Mouse (Mus musculus) myocyte (in vitro differentiated cells): Measurements from ENCODE around the gene Car8. TPM values are rescaled to one million over a fixed set of nuclear protein-coding genes. Genes with fewer than 3 reads are reported as not detected.
A peak's percentile ranks its signal among the peaks of the same experiment; 100 is the strongest.

ENCODE experiments used
- H3K27me3 ChIP-seq: one replicate; pipeline ENCODE4 v1.6.1; 2011; ENCODE audit not compliant: control insufficient read depth, insufficient read depth, insufficient read length
- H3K36me3 ChIP-seq: one replicate; pipeline ENCODE4 v1.6.1; 2011; ENCODE audit not compliant: control insufficient read depth, insufficient read depth
- H3K4me2 ChIP-seq: one replicate; pipeline ENCODE4 v1.6.1; 2011; ENCODE audit warnings: low read depth, control low read depth
- H3K4me3 ChIP-seq: one replicate; pipeline ENCODE4 v1.5.1; 2011; ENCODE audit warnings: mild to moderate bottlenecking, control low read depth, moderate library complexity
- H3K79me2 ChIP-seq: one replicate; pipeline ENCODE4 v1.6.1; 2011; ENCODE audit not compliant: control insufficient read depth, insufficient read depth
- H3ac ChIP-seq: one replicate; pipeline ENCODE4 v1.6.1; 2011; ENCODE audit not compliant: control insufficient read depth, insufficient read length
- CEBPB ChIP-seq: IDR thresholded peaks from 2 replicates; pipeline ENCODE4 v1.6.1; 2011; ENCODE audit warnings: mild to moderate bottlenecking, moderate library complexity; ENCODE audit not compliant: poor library complexity, insufficient read depth, severe bottlenecking
- E2F4 ChIP-seq: IDR thresholded peaks from one replicate; pipeline ENCODE4 v1.6.1; 2011; ENCODE audit warnings: mild to moderate bottlenecking, control low read depth, moderate library complexity; ENCODE audit not compliant: insufficient read depth
- MAX ChIP-seq: IDR thresholded peaks from one replicate; pipeline ENCODE4 v1.6.1; 2011; ENCODE audit warnings: low read depth, mild to moderate bottlenecking, control low read depth
- MYOD1 ChIP-seq, 3 experiments: IDR thresholded peaks; one replicate each; pipeline ENCODE4 v1.6.1; 2011; ENCODE audit warnings: control low read depth in 2 of 3, low read depth in 2 of 3, mild to moderate bottlenecking in 2 of 3, moderate library complexity in 1 of 3; ENCODE audit not compliant: insufficient read length in 2 of 3, control insufficient read depth in 1 of 3
- MYOG ChIP-seq, 3 experiments: IDR thresholded peaks; one replicate each; pipeline ENCODE4 v1.6.1; 2011; ENCODE audit warnings: control low read depth in 2 of 3, low read depth in 2 of 3, mild to moderate bottlenecking in 2 of 3; ENCODE audit not compliant: insufficient read length in 2 of 3, control insufficient read depth in 1 of 3, insufficient read depth in 1 of 3
- POLR2A ChIP-seq: IDR thresholded peaks from one replicate; pipeline ENCODE4 v1.6.1; 2011; ENCODE audit warnings: low read depth, mild to moderate bottlenecking, control low read depth, moderate library complexity; ENCODE audit not compliant: insufficient read length
- POLR2AphosphoS2 ChIP-seq: IDR thresholded peaks from one replicate; pipeline ENCODE4 v1.6.1; 2011; ENCODE audit warnings: low read depth, control low read depth; ENCODE audit not compliant: insufficient read length
- REST ChIP-seq: IDR thresholded peaks from one replicate; pipeline ENCODE4 v1.6.1; 2011; ENCODE audit warnings: mild to moderate bottlenecking, control low read depth, moderate library complexity; ENCODE audit not compliant: insufficient read depth, insufficient read length
- SRF ChIP-seq: IDR thresholded peaks from one replicate; pipeline ENCODE4 v1.6.1; 2011; ENCODE audit warnings: low read depth; ENCODE audit not compliant: control insufficient read depth, insufficient read length
- TCF12 ChIP-seq: IDR thresholded peaks from one replicate; pipeline ENCODE4 v1.6.1; 2011; ENCODE audit warnings: mild to moderate bottlenecking, control low read depth; ENCODE audit not compliant: poor library complexity, insufficient read depth, severe bottlenecking
- TCF3 ChIP-seq: IDR thresholded peaks from one replicate; pipeline ENCODE4 v1.6.1; 2011; ENCODE audit warnings: low read depth, control low read depth; ENCODE audit not compliant: insufficient read length
- USF1 ChIP-seq: IDR thresholded peaks from one replicate; pipeline ENCODE4 v1.6.1; 2011; ENCODE audit warnings: low read depth, mild to moderate bottlenecking, control low read depth, moderate library complexity
- polyA plus RNA-seq: library from polyadenylated mRNA; unstranded; fragments of >200 nt; fragmentation: generic; extraction: Trizol; gene quantifications from one replicate; pipeline ENCODE4 v1.2.1, GENCODE M21; 2012; ENCODE audit warnings: missing spikeins

Car8 gene
- polyA plus RNA-seq, 1 experiment, result 0.37 TPM

DNA sequence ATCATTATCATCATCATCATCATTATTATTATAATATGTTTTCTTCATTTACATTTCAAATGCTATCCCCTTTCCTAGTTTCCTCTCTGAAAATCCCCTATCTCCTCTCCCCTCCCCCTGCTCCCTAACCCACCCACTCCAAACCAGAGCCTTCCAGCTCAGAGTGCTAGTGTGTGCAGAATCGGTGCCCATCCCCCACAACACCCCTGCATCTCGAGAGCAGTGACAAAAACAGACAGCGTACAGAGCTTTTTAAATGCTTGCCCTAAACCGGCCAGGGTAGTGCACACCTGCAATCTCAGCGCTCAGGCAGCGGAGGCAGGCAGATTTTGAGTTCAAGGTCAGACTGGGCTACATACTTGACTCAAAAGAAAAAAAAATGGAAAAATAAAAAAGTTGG is 22.3 kb downstream of the Car8 start:
- H3K4me2 ChIP-seq, result no peak overlapping the region
- H3K79me2 ChIP-seq, result no peaks in the 10 kb centered on the region
- no peaks in the 10 kb centered on the region for H3K36me3 ChIP-seq
- TF ChIP-seq CEBPB, result no peak
- TF ChIP-seq SRF, result no peak
- no peak for TF ChIP-seq USF1
- TF ChIP-seq MAX, result no peak
- no peak for TF ChIP-seq E2F4
- no peak for TF ChIP-seq MYOG (IDR thresholded peaks at IDR 0.05; ENCODE audit: control insufficient read depth in 1 of 3, insufficient read depth in 1 of 3, insufficient read length in 2 of 3, low read depth in 2 of 3)
- no peak for TF ChIP-seq TCF12
- TF ChIP-seq POLR2A, result no peak
- no peak for TF ChIP-seq REST
- TF ChIP-seq TCF3, result no peak
- no peak for TF ChIP-seq POLR2AphosphoS2
- no peak for TF ChIP-seq MYOD1 (IDR thresholded peaks at IDR 0.05; ENCODE audit: control insufficient read depth in 1 of 3, insufficient read length in 2 of 3, low read depth in 2 of 3)
- no peak overlapping the region for H3K4me3 ChIP-seq
- no peaks in the 10 kb centered on the region for H3K27me3 ChIP-seq
- H3ac ChIP-seq, result no peak overlapping the region

DNA sequence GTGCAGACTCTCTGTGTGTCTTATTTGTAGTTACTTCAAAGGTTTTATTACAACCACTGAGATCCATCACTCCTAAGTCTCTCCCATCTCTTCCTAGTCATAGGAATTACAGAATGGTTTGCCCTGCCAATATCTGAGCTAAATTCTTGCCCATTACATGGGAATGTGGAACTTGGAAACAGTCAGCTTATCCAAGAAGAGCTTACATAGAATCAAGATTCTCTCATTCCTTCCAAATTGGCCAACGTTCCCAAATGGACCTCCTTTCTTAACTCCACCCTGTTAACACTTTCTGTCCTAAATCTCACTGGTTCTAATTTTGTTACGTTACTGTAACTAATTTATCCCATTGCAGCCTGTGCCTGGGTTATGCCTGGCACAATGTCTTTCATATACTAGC is 25.2 kb downstream of the Car8 start:
- Histone ChIP-seq H3ac (no peak overlapping the region), H3K36me3 (no peaks in the 10 kb centered on the region), H3K4me3 (no peak overlapping the region), H3K4me2 (no peak overlapping the region), H3K79me2 (no peaks in the 10 kb centered on the region), H3K27me3 (no peaks in the 10 kb centered on the region)
- no peak for TF ChIP-seq TCF3

DNA sequence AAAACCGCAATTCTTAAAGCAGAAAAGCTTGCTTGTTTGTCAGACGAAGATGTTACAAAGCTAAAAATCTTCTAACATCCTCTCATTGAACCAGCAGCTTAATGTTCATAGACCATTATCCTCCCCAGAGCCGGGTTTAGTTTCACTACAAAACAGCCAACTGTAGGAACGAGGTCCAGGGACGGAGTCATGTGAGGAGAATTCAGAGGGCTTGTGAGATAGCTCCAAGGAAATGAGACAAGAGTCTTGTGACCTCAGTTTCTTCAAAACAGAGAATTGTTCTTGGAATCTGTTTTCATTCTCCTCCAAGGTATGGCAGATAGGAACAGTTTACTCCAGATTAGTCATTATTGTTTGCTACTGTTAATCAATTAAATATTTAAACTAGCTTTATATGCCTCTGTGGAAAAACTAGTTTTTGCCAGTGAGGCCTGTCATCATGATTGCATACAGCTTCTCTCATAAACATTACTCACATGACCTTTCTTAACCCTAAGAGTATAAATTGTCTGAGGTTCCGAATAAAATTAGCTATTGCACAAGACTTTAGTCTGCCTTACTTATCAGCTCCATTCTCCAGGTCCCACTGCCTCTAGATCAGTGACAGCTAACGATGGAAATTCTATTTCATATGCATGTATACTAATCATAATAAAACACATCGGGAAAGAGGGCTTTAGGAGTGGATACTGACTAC is 25.8 kb downstream of the Car8 start:
- TF ChIP-seq USF1 (peak; percentile 61), MYOG (IDR thresholded peaks at IDR 0.05; ENCODE audit: control insufficient read depth in 1 of 3, insufficient read depth in 1 of 3, insufficient read length in 2 of 3, low read depth in 2 of 3) (no peak), POLR2AphosphoS2 (no peak), CEBPB (peak; percentile 93), POLR2A (no peak)
- Histone ChIP-seq H3ac (no peak overlapping the region), H3K4me2 (peak overlapping the region; percentile 99), H3K79me2 (no peaks in the 10 kb centered on the region), H3K27me3 (no peaks in the 10 kb centered on the region), H3K4me3 (no peak overlapping the region), H3K36me3 (no peaks in the 10 kb centered on the region)

DNA sequence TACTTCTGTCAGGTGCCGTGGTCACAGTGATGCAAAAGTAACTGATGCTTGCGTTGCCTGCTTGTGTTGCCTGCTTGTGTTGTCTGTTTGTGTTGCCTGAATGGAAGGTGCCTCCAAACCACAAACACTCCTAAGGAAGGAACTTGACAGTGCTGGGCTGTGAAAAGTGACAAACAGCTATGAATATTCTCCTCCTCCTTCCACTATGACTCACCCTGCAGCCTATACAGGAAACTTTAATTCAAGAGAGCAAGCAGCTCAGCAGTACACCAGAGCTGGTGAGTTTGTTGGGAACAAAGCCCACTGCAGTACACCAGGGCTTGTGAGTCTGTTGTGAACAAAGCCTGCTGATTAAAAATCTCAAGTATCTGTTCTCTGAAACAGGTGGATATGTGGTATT is 28.4 kb downstream of the Car8 start:
- no peaks in the 10 kb centered on the region for H3K36me3 ChIP-seq
- no peak overlapping the region for H3K4me3 ChIP-seq
- TF ChIP-seq TCF3 (no peak), MYOG (IDR thresholded peaks at IDR 0.05; ENCODE audit: control insufficient read depth in 1 of 3, insufficient read depth in 1 of 3, insufficient read length in 2 of 3, low read depth in 2 of 3) (no peak), E2F4 (no peak), REST (no peak), USF1 (no peak), SRF (no peak), TCF12 (no peak), MAX (no peak), MYOD1 (IDR thresholded peaks at IDR 0.05; ENCODE audit: control insufficient read depth in 1 of 3, insufficient read length in 2 of 3, low read depth in 2 of 3) (no peak), CEBPB (no peak), POLR2AphosphoS2 (no peak), POLR2A (no peak)
- peak overlapping the region; percentile 28 for H3K4me2 ChIP-seq
- H3ac ChIP-seq, result no peak overlapping the region
- no peaks in the 10 kb centered on the region for H3K79me2 ChIP-seq
- H3K27me3 ChIP-seq, result no peaks in the 10 kb centered on the region

DNA sequence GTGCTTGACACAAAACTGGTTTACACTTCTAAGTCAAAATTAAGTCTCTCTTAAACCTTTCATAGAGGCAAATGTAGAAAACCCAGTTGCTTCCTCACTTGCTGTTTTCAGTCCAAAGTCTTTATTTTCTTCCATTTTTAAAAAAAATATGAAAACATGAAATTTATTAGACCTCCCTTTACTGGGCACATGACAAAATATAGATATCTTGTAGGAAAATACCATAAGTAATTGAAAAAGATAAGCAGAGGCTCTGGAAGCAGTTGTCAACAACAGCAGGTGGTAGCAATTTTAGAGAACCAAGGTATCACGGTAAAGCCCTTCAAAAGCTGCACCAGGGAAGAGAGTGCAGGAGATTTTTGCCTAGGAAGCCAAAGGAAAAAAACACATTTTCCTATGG is 30.9 kb downstream of the Car8 start:
- no peak overlapping the region for H3ac ChIP-seq
- H3K27me3 ChIP-seq, result no peaks in the 10 kb centered on the region
- H3K79me2 ChIP-seq, result no peaks in the 10 kb centered on the region
- H3K36me3 ChIP-seq, result no peaks in the 10 kb centered on the region
- TF ChIP-seq TCF3 (no peak), SRF (no peak), CEBPB (no peak), MYOG (IDR thresholded peaks at IDR 0.05; ENCODE audit: control insufficient read depth in 1 of 3, insufficient read depth in 1 of 3, insufficient read length in 2 of 3, low read depth in 2 of 3) (no peak), POLR2AphosphoS2 (no peak), E2F4 (no peak), MAX (no peak), POLR2A (no peak), USF1 (no peak)
- H3K4me2 ChIP-seq, result no peak overlapping the region
- no peak overlapping the region for H3K4me3 ChIP-seq
